In genomic region chr12:104640934-104641333, GRCm38 (mm10) we compare ENCODE assay signal across 16 mouse cellular contexts.
DNase-seq lines count a peak whose midpoint lies in the region; ATAC-seq lines count a peak whose summit lies in the region.
"Had no signal": no experiment of that assay in that cellular context is flagged by ENCODE, and none has a peak within 500 bp of the region (broad histone marks: within the 10 kb centered on the region; RNA-seq: fewer than 3 reads in every experiment).

No protein-coding gene starts in this region.

- peaks cover 29% of the 10 kb centered on the region for H3K27me3 ChIP-seq in limb, embryonic 15.5 days
- H3K27me3 ChIP-seq: neural tube, embryonic 12.5 days had no signal

- DNase-seq in adrenal gland, postnatal 14 days = peak; percentile 16
- no peak for DNase-seq in adrenal gland, postnatal 4 days (ENCODE audit: low spot score in 2 of 2)
- peak; percentile 37 for DNase-seq in lung, postnatal 36 days
- DNase-seq in lung, postnatal 25 days (ENCODE audit: low spot score) = no peak
- peak; percentile 63 to 77 for DNase-seq in gastrocnemius, postnatal 36 days
- no peak for DNase-seq in kidney, postnatal 14 days
- no peak for DNase-seq in thymus, postnatal 14 days
- DNase-seq: cerebellum, adult 11 months; cerebellum, postnatal 25 days; kidney, adult 2 months; liver, postnatal 0 days; right cerebral cortex, postnatal 25 days; thymus, adult 18-20 months had no signal

- H3K9ac ChIP-seq in limb, embryonic 15.5 days = no peak overlapping the region
- H3K9ac ChIP-seq: liver, postnatal 0 days; neural tube, embryonic 12.5 days had no signal

- H3K36me3 ChIP-seq in limb, embryonic 15.5 days = no peaks in the 10 kb centered on the region
- H3K36me3 ChIP-seq: neural tube, embryonic 12.5 days had no signal

- intact Hi-C loops in gastrocnemius, postnatal 36 days (cut with DNase I) = no loop called here

- H3K9me3 ChIP-seq in limb, embryonic 15.5 days = no peaks in the 10 kb centered on the region
- H3K9me3 ChIP-seq: megakaryocyte, embryonic 14.5 days; neural tube, embryonic 12.5 days had no signal

- H3K27ac ChIP-seq in limb, embryonic 15.5 days = peak overlapping the region; percentile 14; the same call in 1 of the 2 replicates
- H3K27ac ChIP-seq: neural tube, embryonic 12.5 days had no signal

- ATAC-seq in limb, embryonic 15.5 days (ENCODE audit: insufficient number of reproducible peaks, low FRiP score, low TSS enrichment, low read depth) = peak; percentile 66; the same call in 1 of the 2 replicates
- ATAC-seq: liver, postnatal 0 days had no signal

- H3K4me2 ChIP-seq in limb, embryonic 15.5 days = no peak overlapping the region
- H3K4me2 ChIP-seq: neural tube, embryonic 12.5 days had no signal

- peaks cover 23% of the 10 kb centered on the region for H3K4me1 ChIP-seq in limb, embryonic 15.5 days
- H3K4me1 ChIP-seq: megakaryocyte, embryonic 14.5 days had no signal

- no peak overlapping the region for H3K4me3 ChIP-seq in limb, embryonic 15.5 days
- H3K4me3 ChIP-seq: megakaryocyte, embryonic 14.5 days; neural tube, embryonic 12.5 days had no signal

- 69% methylated on average over 1 of the region's 1 CpGs for WGBS in limb, embryonic 15.5 days

Comparison
In these comparisons a context has a peak if more than half of its experiments do, and no peak if none do; other contexts are left out.
1. DNase-seq: peak in adrenal gland, postnatal 14 days (single experiment), lung, postnatal 36 days (single experiment) and gastrocnemius, postnatal 36 days (2 of 2); none in adrenal gland, postnatal 4 days (0 of 2), lung, postnatal 25 days (single experiment), kidney, postnatal 14 days (single experiment) and thymus, postnatal 14 days (single experiment).